Mouse (Mus musculus) embryonic facial prominence, embryonic 14.5 days (tissue): ENCODE measurements around the gene Tom1l2. TPM values are rescaled to one million over a fixed set of nuclear protein-coding genes. Genes with fewer than 3 reads are reported as not detected.

Source experiments
- ATAC-seq: fragments of 200-750 bp; cut with Nextera tagmentation; 2 replicates; pipeline ENCODE4 v1.8.0; 2017; ENCODE audit warnings: low read depth, moderate number of reproducible peaks, moderate TSS enrichment
- DNase-seq: peaks from one replicate; pipeline ENCODE4 v3.0.0-alpha.2; 2015; ENCODE audit warnings: low spot score
- H3K27ac ChIP-seq: fragments of 300-500 bp; sonication (generic); replicated peaks from 2 replicates; pipeline ENCODE4 v1.5.1; 2014; ENCODE audit warnings: low read depth, mild to moderate bottlenecking, low read length, moderate library complexity
- H3K27me3 ChIP-seq: fragments of 300-500 bp; sonication (generic); replicated peaks from 2 replicates; pipeline ENCODE4 v1.6.1; 2014; ENCODE audit warnings: low read length; ENCODE audit not compliant: control insufficient read depth, insufficient read depth
- H3K36me3 ChIP-seq: fragments of 300-500 bp; sonication (generic); 2 replicates; pipeline ENCODE4 v1.6.1; 2014; ENCODE audit warnings: low read length, mixed read lengths; ENCODE audit not compliant: control insufficient read depth, insufficient read depth
- H3K4me1 ChIP-seq: fragments of 300-500 bp; sonication (generic); 2 replicates; pipeline ENCODE4 v1.6.1; 2014; ENCODE audit warnings: antibody characterized with exemption, low read length; ENCODE audit not compliant: control insufficient read depth, insufficient read depth
- H3K4me2 ChIP-seq: fragments of 300-500 bp; sonication (generic); 2 replicates; pipeline ENCODE4 v1.6.1; 2014; ENCODE audit warnings: low read depth, mild to moderate bottlenecking, low read length, moderate library complexity, mixed read lengths
- H3K4me3 ChIP-seq: fragments of 300-500 bp; sonication (generic); 2 replicates; pipeline ENCODE4 v1.5.1; 2014; ENCODE audit warnings: low read depth, mild to moderate bottlenecking, low read length
- H3K9ac ChIP-seq: fragments of 300-500 bp; sonication (generic); 2 replicates; pipeline ENCODE4 v1.6.1; 2014; ENCODE audit warnings: low read depth, mild to moderate bottlenecking, low read length, moderate library complexity, mixed read lengths
- H3K9me3 ChIP-seq: fragments of 300-500 bp; sonication (generic); 2 replicates; pipeline ENCODE4 v1.6.1; 2016; ENCODE audit warnings: low read length; ENCODE audit not compliant: control insufficient read depth
- WGBS: fragments of 180-500 bp; shearing (Covaris S2); extraction: QIAGEN DNeasy Blood & Tissue Kit; methylation state at CpG from one replicate; pipeline ENCODE4 v1.1.7; 2014; 5-methylcytosine and 5-hydroxymethylcytosine counted together
- polyA plus RNA-seq: library from polyadenylated mRNA; unstranded; fragments of >200 nt; fragmentation: Nextera tagmentation; extraction: Ambion mirVana; gene quantifications from 2 replicates; pipeline ENCODE4 v1.2.1, GENCODE M21; 2014

The Tom1l2 gene
- polyA plus RNA-seq, 1 experiment from 2014 or later = 23.4 TPM

- no peak overlapping the region for H3K9ac ChIP-seq
- H3K9me3 ChIP-seq = no peaks in the 10 kb centered on the region
- no peak overlapping the region for H3K4me2 ChIP-seq
- H3K4me1 ChIP-seq = no peaks in the 10 kb centered on the region
- ATAC-seq (no peak), DNase-seq (no peak)
- H3K27ac ChIP-seq = no peak overlapping the region; the same call in 1 of the 2 replicates
- WGBS = 72% methylated on average over 7 of the region's 7 CpGs
- H3K36me3 ChIP-seq = no peaks in the 10 kb centered on the region
- H3K4me3 ChIP-seq = no peak overlapping the region
- H3K27me3 ChIP-seq = no peaks in the 10 kb centered on the region
These were observed 5.8 kb upstream of the Tom1l2 start for GRCm38 (mm10) chr11:60358548-60358947.

- Histone ChIP-seq H3K36me3 (no peaks in the 10 kb centered on the region), H3K27ac (no peak overlapping the region), H3K4me3 (no peak overlapping the region), H3K9me3 (no peaks in the 10 kb centered on the region), H3K9ac (no peak overlapping the region), H3K27me3 (no peaks in the 10 kb centered on the region), H3K4me2 (no peak overlapping the region), H3K4me1 (no peaks in the 10 kb centered on the region)
- no peak for DNase-seq
- whole genome bisulfite sequencing = 48% methylated on average over 1 of the region's 1 CpGs
- no peak for ATAC-seq
These were observed 4.4 kb upstream of the Tom1l2 start for GRCm38 (mm10) chr11:60357116-60357515.

- no peak for DNase-seq
- no peaks in the 10 kb centered on the region for H3K36me3 ChIP-seq
- peaks cover 3% of the 10 kb centered on the region; the same call in 1 of the 2 replicates for H3K4me1 ChIP-seq
- no peak overlapping the region for H3K9ac ChIP-seq
- no peak overlapping the region for H3K27ac ChIP-seq
- no peaks in the 10 kb centered on the region for H3K27me3 ChIP-seq
- WGBS = 88% methylated on average over 2 of the region's 2 CpGs
- no peak for ATAC-seq
- H3K9me3 ChIP-seq = no peaks in the 10 kb centered on the region
- no peak overlapping the region for H3K4me3 ChIP-seq
- no peak overlapping the region for H3K4me2 ChIP-seq
These were observed 3.2 kb upstream of the Tom1l2 start for GRCm38 (mm10) chr11:60355952-60356351.

- DNase-seq = no peak
- H3K4me3 ChIP-seq = peak overlapping the region; percentile 60
- H3K4me2 ChIP-seq = peak overlapping the region; percentile 75
- 19% methylated on average over 11 of the region's 11 CpGs for WGBS
- H3K4me1 ChIP-seq = peaks cover 3% of the 10 kb centered on the region; the same call in 1 of the 2 replicates
- peak overlapping the region; percentile 59; the same call in 1 of the 2 replicates for H3K27ac ChIP-seq
- no peaks in the 10 kb centered on the region for H3K36me3 ChIP-seq
- no peak for ATAC-seq
- H3K27me3 ChIP-seq = no peaks in the 10 kb centered on the region
- H3K9ac ChIP-seq = peak overlapping the region; percentile 68
- no peaks in the 10 kb centered on the region for H3K9me3 ChIP-seq
These were observed 757 bp downstream of the Tom1l2 start for GRCm38 (mm10) chr11:60351925-60352371.

GRCm38 (mm10) chr11:60351388-60351787 is 1.3 kb downstream of the Tom1l2 start:
- Histone ChIP-seq H3K4me1 (peaks cover 3% of the 10 kb centered on the region; the same call in 1 of the 2 replicates), H3K4me2 (peak overlapping the region; percentile 75), H3K9ac (peak overlapping the region; percentile 68; the same call in 1 of the 2 replicates), H3K27me3 (no peaks in the 10 kb centered on the region), H3K27ac (no peak overlapping the region), H3K36me3 (no peaks in the 10 kb centered on the region), H3K9me3 (no peaks in the 10 kb centered on the region), H3K4me3 (peak overlapping the region; percentile 60)
- DNase-seq (no peak), ATAC-seq (no peak)
- 36% methylated on average over 2 of the region's 2 CpGs for WGBS

GRCm38 (mm10) chr11:60346537-60346936 is 6.2 kb downstream of the Tom1l2 start:
- 71% methylated on average over 4 of the region's 4 CpGs for WGBS
- no peaks in the 10 kb centered on the region for H3K36me3 ChIP-seq
- H3K27ac ChIP-seq = no peak overlapping the region
- peaks cover 1% of the 10 kb centered on the region; the same call in 1 of the 2 replicates for H3K4me1 ChIP-seq
- no peaks in the 10 kb centered on the region for H3K27me3 ChIP-seq
- ATAC-seq (no peak), DNase-seq (no peak)
- H3K9me3 ChIP-seq = no peaks in the 10 kb centered on the region
- no peak overlapping the region for H3K9ac ChIP-seq
- no peak overlapping the region for H3K4me2 ChIP-seq
- no peak overlapping the region for H3K4me3 ChIP-seq

- H3K27me3 ChIP-seq = no peaks in the 10 kb centered on the region
- H3K4me3 ChIP-seq = no peak overlapping the region
- no peaks in the 10 kb centered on the region for H3K36me3 ChIP-seq
- ATAC-seq = no peak
- H3K9ac ChIP-seq = no peak overlapping the region
- 80% methylated on average over 4 of the region's 4 CpGs for WGBS
- H3K4me1 ChIP-seq = no peaks in the 10 kb centered on the region
- H3K27ac ChIP-seq = no peak overlapping the region
- H3K9me3 ChIP-seq = no peaks in the 10 kb centered on the region
- H3K4me2 ChIP-seq = no peak overlapping the region
- no peak for DNase-seq
These were observed 6.8 kb downstream of the Tom1l2 start for GRCm38 (mm10) chr11:60345868-60346267.

- 89% methylated on average over 12 of the region's 12 CpGs for WGBS
- no peaks in the 10 kb centered on the region for H3K9me3 ChIP-seq
These were observed 13.3 kb downstream of the Tom1l2 start for GRCm38 (mm10) chr11:60339361-60339760.

GRCm38 (mm10) chr11:60338291-60338690 is 14.4 kb downstream of the Tom1l2 start:
- no peaks in the 10 kb centered on the region for H3K27me3 ChIP-seq
- H3K36me3 ChIP-seq = 0 out of 2 replicates have a peak, but pooled peaks cover 8% of the 10 kb centered on the region
- no peaks in the 10 kb centered on the region; the same call in 1 of the 2 replicates for H3K4me1 ChIP-seq
- no peak overlapping the region for H3K9ac ChIP-seq
- DNase-seq (no peak), ATAC-seq (no peak)
- H3K27ac ChIP-seq = no peak overlapping the region
- H3K4me2 ChIP-seq = no peak overlapping the region
- H3K9me3 ChIP-seq = no peaks in the 10 kb centered on the region
- 69% methylated on average over 4 of the region's 4 CpGs for WGBS
- no peak overlapping the region for H3K4me3 ChIP-seq

More at GRCm38 (mm10) chr11:60339361-60339760, 13.3 kb downstream of the Tom1l2 start:
- no peaks in the 10 kb centered on the region for H3K4me1 ChIP-seq
- no peak overlapping the region for H3K4me3 ChIP-seq
- H3K36me3 ChIP-seq = 0 out of 2 replicates have a peak, but pooled peaks cover 8% of the 10 kb centered on the region
- H3K27ac ChIP-seq = no peak overlapping the region
- H3K4me2 ChIP-seq = no peak overlapping the region
- ATAC-seq = no peak
- no peak overlapping the region for H3K9ac ChIP-seq
- no peak for DNase-seq
- H3K27me3 ChIP-seq = no peaks in the 10 kb centered on the region
